Mouse (Mus musculus) C2C12 (cell line): ENCODE data around the gene Trim40.

Source experiments
- CEBPB ChIP-seq: IDR thresholded peaks from one replicate; pipeline ENCODE4 v1.6.1; 2011; ENCODE audit warnings: low read depth, mild to moderate bottlenecking, control low read depth, moderate library complexity
- CTCF ChIP-seq: IDR thresholded peaks from one replicate; pipeline ENCODE4 v1.5.1; 2011; ENCODE audit not compliant: control insufficient read depth, insufficient read depth, insufficient read length
- FOSL1 ChIP-seq: IDR thresholded peaks from one replicate; pipeline ENCODE4 v1.8.0; 2011; ENCODE audit warnings: mild to moderate bottlenecking, low read length; ENCODE audit not compliant: poor library complexity, insufficient read depth, severe bottlenecking
- MYOG ChIP-seq: IDR thresholded peaks from one replicate; pipeline ENCODE4 v1.6.1; 2011; ENCODE audit not compliant: control insufficient read depth, insufficient read length; ENCODE audit errors: extremely low read depth

DNA sequence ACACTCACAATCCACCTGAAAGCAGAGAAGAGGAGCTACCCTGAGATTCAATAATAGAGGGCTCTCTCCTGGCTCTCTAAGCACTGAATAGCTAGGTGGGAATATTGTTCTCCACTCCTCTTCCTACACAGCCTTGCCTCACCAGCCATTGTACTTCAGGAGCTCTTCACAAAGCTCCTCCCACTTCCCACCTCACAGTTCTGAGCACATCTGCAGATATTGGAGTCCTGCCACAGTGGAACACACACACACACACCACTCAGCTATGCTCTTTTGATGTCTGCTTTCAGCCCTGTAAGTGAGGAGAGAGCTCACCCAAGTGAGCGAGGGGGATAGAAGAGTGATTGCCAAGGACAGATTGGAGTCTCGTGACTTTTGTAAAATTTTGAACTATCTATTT lies 6.6 kb downstream of the Trim40 start:
- no peak for TF ChIP-seq MYOG
- TF ChIP-seq CTCF: no peak
- TF ChIP-seq FOSL1: no peak
- TF ChIP-seq CEBPB: no peak
